Mouse (Mus musculus) c-Kit-positive CD71-positive TER-119-negative erythroid progenitor cells, embryonic 14.5 days (primary cell): Measurements from ENCODE around the gene Ankrd22.

ENCODE experiments used
- DNase-seq: peaks from one replicate; pipeline ENCODE4 v3.0.0-alpha.2; 2013; ENCODE audit warnings: low read depth

The Ankrd22 gene

GRCm38 (mm10) chr19:34089011-34089680 lies 76.7 kb downstream of the Ankrd22 start:
- DNase-seq = no peak

GRCm38 (mm10) chr19:34078130-34078529 lies 87.7 kb downstream of the Ankrd22 start:
- no peak for DNase-seq

- no peak for DNase-seq
Observed at GRCm38 (mm10) chr19:34074239-34074638, 91.6 kb downstream of the Ankrd22 start.
